Mouse (Mus musculus) ES-E14 (cell line): Measurements from ENCODE around the gene Stk10. TPM values are rescaled to one million over a fixed set of nuclear protein-coding genes. Genes with fewer than 3 reads are reported as not detected.

ENCODE experiments used
- DNase-seq: peaks from one replicate; pipeline ENCODE4 v3.0.0-alpha.2; 2013; ENCODE audit warnings: low read depth, low spot score
- H3K27ac ChIP-seq: 2 replicates; pipeline ENCODE4 v1.5.1; 2012; ENCODE audit warnings: low read depth, mild to moderate bottlenecking, low read length, moderate library complexity, mixed read lengths; ENCODE audit not compliant: poor library complexity, insufficient read depth, severe bottlenecking
- H3K36me3 ChIP-seq: 2 replicates; pipeline ENCODE4 v1.6.1; 2012; ENCODE audit warnings: mild to moderate bottlenecking, low read length, moderate library complexity, mixed read lengths; ENCODE audit not compliant: control insufficient read depth, poor library complexity, insufficient read depth, severe bottlenecking
- H3K4me1 ChIP-seq, 2 experiments: fragments of 150-350 bp in 1 of 2; sonication (generic) in 1 of 2; 2 replicates each; pipeline ENCODE4 v1.6.1; 2012; ENCODE audit warnings: low read length in 2 of 2, mild to moderate bottlenecking in 1 of 2, mixed read lengths in 1 of 2; ENCODE audit not compliant: control insufficient read depth in 2 of 2, insufficient read depth in 2 of 2, poor library complexity in 1 of 2
- H3K4me3 ChIP-seq, 2 experiments: fragments of 150-350 bp in 1 of 2; sonication (generic) in 1 of 2; 2 replicates each; pipeline ENCODE4 v1.5.1; 2012; ENCODE audit warnings: low read length in 2 of 2, low read depth in 1 of 2, mild to moderate bottlenecking in 1 of 2, mixed read lengths in 1 of 2; ENCODE audit not compliant: insufficient read depth in 1 of 2, poor library complexity in 1 of 2, severe bottlenecking in 1 of 2
- H3K9ac ChIP-seq: 2 replicates; pipeline ENCODE4 v1.6.1; 2012; ENCODE audit warnings: low read depth, mild to moderate bottlenecking, low read length, mixed read lengths; ENCODE audit not compliant: poor library complexity, insufficient read depth, severe bottlenecking
- H3K9me3 ChIP-seq: fragments of 150-350 bp; sonication (generic); 2 replicates; pipeline ENCODE4 v1.6.1; 2012; ENCODE audit warnings: low read depth, mild to moderate bottlenecking, low read length; ENCODE audit not compliant: control insufficient read depth, insufficient read depth
- CHD2 ChIP-seq: IDR thresholded peaks from 2 replicates; pipeline ENCODE4 v1.6.1; 2014; ENCODE audit warnings: mild to moderate bottlenecking, low read depth, low read length, inconsistent platforms
- HCFC1 ChIP-seq: IDR thresholded peaks from 2 replicates; pipeline ENCODE4 v1.6.1; 2012; ENCODE audit warnings: low read length, inconsistent platforms, borderline replicate concordance; ENCODE audit not compliant: insufficient read depth
- MAFK ChIP-seq: IDR thresholded peaks from 2 replicates; pipeline ENCODE4 v1.6.1; 2014; ENCODE audit warnings: mild to moderate bottlenecking, low read depth, low read length, inconsistent platforms; ENCODE audit not compliant: insufficient read depth
- ZC3H11A ChIP-seq: IDR thresholded peaks from 2 replicates; pipeline ENCODE4 v1.6.1; 2012; ENCODE audit warnings: low read depth, mild to moderate bottlenecking, inconsistent platforms, low read length, borderline replicate concordance
- ZNF384 ChIP-seq: IDR thresholded peaks from 2 replicates; pipeline ENCODE4 v1.6.1; 2012; ENCODE audit warnings: low read depth, low read length, inconsistent platforms
- in situ Hi-C, 2 experiments: fragments of 600-800 bp; cut with MboI; formaldehyde crosslinking; loops; one replicate each; pipeline ENCODE4 v1.15.1; 2025; ENCODE audit warnings: low sequenced_read_pairs in 2 of 2, inconsistent platforms in 1 of 2; ENCODE audit not compliant: unreplicated experiment in 2 of 2
- total RNA-seq: library from RNA; depleted of rRNA; stranded (reverse); fragments of 300-350 nt; gene quantifications from 2 replicates; pipeline ENCODE4 v1.2.3, GENCODE M21; 2012

The Stk10 gene
- total RNA-seq, 1 experiment = 9.8 TPM

- no peak for TF ChIP-seq ZNF384
- no peak for TF ChIP-seq MAFK
- TF ChIP-seq HCFC1 = no peak
- TF ChIP-seq CHD2 = no peak
- no peaks in the 10 kb centered on the region for H3K36me3 ChIP-seq
- no peak overlapping the region; the same call in 1 of the 2 replicates for H3K9ac ChIP-seq
- no peak overlapping the region; the same call in 1 of the 2 replicates for H3K27ac ChIP-seq
- in situ Hi-C loops = no loop called here
- H3K4me3 ChIP-seq = no peak overlapping the region
- DNase-seq = no peak
- peaks cover 5 to 9% of the 10 kb centered on the region in 2 experiments; a peak in 3 of 4 replicates for H3K4me1 ChIP-seq
- H3K9me3 ChIP-seq = no peaks in the 10 kb centered on the region
These were observed 117.9 kb downstream of the Stk10 start for GRCm38 (mm10) chr11:32650893-32651590.

- Histone ChIP-seq H3K27ac (no peak overlapping the region), H3K4me3 (no peak overlapping the region)
- in situ Hi-C loops = no loop called here
These were observed 118.6 kb downstream of the Stk10 start for GRCm38 (mm10) chr11:32651723-32652122.

GRCm38 (mm10) chr11:32662082-32662656 lies 129.1 kb downstream of the Stk10 start:
- H3K9me3 ChIP-seq = no peaks in the 10 kb centered on the region
- no peak overlapping the region; the same call in 1 of the 2 replicates for H3K9ac ChIP-seq
- TF ChIP-seq ZC3H11A = no peak
- TF ChIP-seq CHD2 = no peak
- TF ChIP-seq ZNF384 = no peak
- no peak for TF ChIP-seq HCFC1
- TF ChIP-seq MAFK = no peak
- peaks cover 0 to 4% of the 10 kb centered on the region in 2 experiments; a peak in 2 of 4 replicates for H3K4me1 ChIP-seq
- DNase-seq = no peak
- no peak overlapping the region for H3K4me3 ChIP-seq
- H3K36me3 ChIP-seq = no peaks in the 10 kb centered on the region
- in situ Hi-C loops = no loop called here
- H3K27ac ChIP-seq = no peak overlapping the region

More at GRCm38 (mm10) chr11:32651723-32652122, 118.6 kb downstream of the Stk10 start:
- Histone ChIP-seq H3K9me3 (no peaks in the 10 kb centered on the region), H3K36me3 (no peaks in the 10 kb centered on the region), H3K9ac (no peak overlapping the region), H3K4me1 (peaks cover 6 to 9% of the 10 kb centered on the region in 2 experiments; a peak in 3 of 4 replicates)
- TF ChIP-seq ZNF384 (no peak), HCFC1 (no peak), ZC3H11A (no peak), MAFK (no peak), CHD2 (no peak)
- no peak for DNase-seq

GRCm38 (mm10) chr11:32665639-32666038 lies 132.5 kb downstream of the Stk10 start:
- Histone ChIP-seq H3K9ac (no peak overlapping the region), H3K27ac (no peak overlapping the region), H3K36me3 (no peaks in the 10 kb centered on the region), H3K4me3 (no peak overlapping the region), H3K9me3 (no peaks in the 10 kb centered on the region), H3K4me1 (peaks cover 0 to 4% of the 10 kb centered on the region in 2 experiments; a peak in 3 of 4 replicates)
- no peak for TF ChIP-seq ZNF384
- TF ChIP-seq HCFC1 = no peak
- TF ChIP-seq ZC3H11A = no peak
- no peak for TF ChIP-seq MAFK
- no peak for TF ChIP-seq CHD2
- in situ Hi-C loops = no loop called here
- no peak for DNase-seq
